Mouse (Mus musculus) megakaryocyte, embryonic 14.5 days (primary cell): ENCODE data around the gene Mtmr3. TPM values are rescaled to one million over a fixed set of nuclear protein-coding genes. Genes with fewer than 3 reads are reported as not detected.

Experiments
- H3K27me3 ChIP-seq: replicated peaks from 2 replicates; pipeline ENCODE3; 2012; ENCODE audit warnings: inconsistent platforms
- H3K36me3 ChIP-seq: replicated peaks from 2 replicates; pipeline ENCODE3; 2012; ENCODE audit warnings: low read length, inconsistent platforms, mixed read lengths
- H3K4me1 ChIP-seq: 2 replicates; pipeline ENCODE4 v1.6.1; 2012; ENCODE audit warnings: inconsistent platforms
- H3K4me3 ChIP-seq: replicated peaks from 2 replicates; pipeline ENCODE3; 2012; ENCODE audit warnings: moderate library complexity, mild to moderate bottlenecking, inconsistent platforms
- H3K9me3 ChIP-seq: 2 replicates; pipeline ENCODE4 v1.6.1; 2012; ENCODE audit warnings: inconsistent platforms
- FLI1 ChIP-seq: IDR thresholded peaks from 2 replicates; pipeline ENCODE4 v1.6.1; 2012; ENCODE audit warnings: low read length, inconsistent platforms, mixed read lengths
- GATA1 ChIP-seq: IDR thresholded peaks from 3 replicates; pipeline ENCODE4 v1.6.1; 2012; ENCODE audit warnings: mixed read lengths, low read length, inconsistent platforms, borderline replicate concordance
- polyA plus RNA-seq: library from polyadenylated mRNA; stranded (reverse); fragments of >175 nt; gene quantifications from 2 replicates; pipeline ENCODE4 v1.2.3, GENCODE M21; 2012; ENCODE audit warnings: low replicate concordance; ENCODE audit not compliant: insufficient read depth

Mtmr3 gene
- polyA plus RNA-seq, 1 experiment = 8.7 TPM

DNA sequence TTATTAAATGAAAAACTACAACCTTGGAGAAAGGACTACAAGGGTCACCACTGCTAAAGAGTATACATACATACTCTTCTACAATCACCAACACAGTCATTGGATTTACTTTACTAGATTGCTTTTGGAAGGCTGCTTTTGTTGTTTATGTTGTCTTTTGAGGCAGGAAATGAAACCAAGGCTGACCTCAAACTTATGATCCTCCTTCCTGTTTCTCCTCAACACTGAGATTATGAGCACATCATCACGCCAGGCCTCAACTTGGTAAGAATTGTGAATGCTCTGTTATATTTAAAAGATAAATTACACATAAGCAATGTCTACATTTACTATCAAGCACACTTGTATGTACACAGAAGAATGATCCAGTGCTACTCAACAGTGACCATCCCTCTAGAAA lies 58.0 kb downstream of the Mtmr3 start:
- TF ChIP-seq GATA1 (no peak), FLI1 (no peak)

DNA sequence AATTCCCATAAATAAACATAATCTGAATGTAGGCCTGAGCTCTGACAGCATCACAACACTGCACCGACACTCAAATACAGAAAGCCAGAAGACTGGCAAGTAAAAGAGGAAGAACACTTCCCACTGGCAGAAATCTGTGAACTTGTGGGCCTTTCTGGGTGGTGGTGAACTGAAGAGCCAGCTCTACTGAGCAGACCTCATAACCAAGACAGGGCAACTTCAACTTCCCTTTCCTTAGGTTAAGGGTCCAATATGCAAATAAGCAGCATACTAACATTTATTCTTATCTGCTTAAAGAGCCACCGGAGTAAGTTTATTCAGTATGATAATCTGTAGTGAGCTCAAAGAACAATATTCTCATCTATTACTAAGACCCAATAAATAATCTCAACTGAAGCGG lies 67.5 kb downstream of the Mtmr3 start:
- Histone ChIP-seq H3K36me3 (peaks cover 96% of the 10 kb centered on the region), H3K4me3 (no peak overlapping the region), H3K4me1 (peaks cover 9% of the 10 kb centered on the region), H3K9me3 (no peaks in the 10 kb centered on the region), H3K27me3 (no peaks in the 10 kb centered on the region)
- TF ChIP-seq GATA1 (no peak), FLI1 (no peak)

More for the DNA sequence above, 58.0 kb downstream of the Mtmr3 start:
- peaks cover 62% of the 10 kb centered on the region for H3K4me1 ChIP-seq
- peaks cover 55% of the 10 kb centered on the region for H3K36me3 ChIP-seq
- H3K9me3 ChIP-seq = no peaks in the 10 kb centered on the region
- no peak overlapping the region for H3K4me3 ChIP-seq
- H3K27me3 ChIP-seq = no peaks in the 10 kb centered on the region

- TF ChIP-seq GATA1 (no peak), FLI1 (no peak)
- Histone ChIP-seq H3K9me3 (no peaks in the 10 kb centered on the region), H3K36me3 (peaks cover 94% of the 10 kb centered on the region), H3K27me3 (no peaks in the 10 kb centered on the region), H3K4me1 (peaks cover 5% of the 10 kb centered on the region), H3K4me3 (no peak overlapping the region)
Observed at GRCm38 (mm10) chr11:4522142-4522664, 72.5 kb downstream of the Mtmr3 start.

DNA sequence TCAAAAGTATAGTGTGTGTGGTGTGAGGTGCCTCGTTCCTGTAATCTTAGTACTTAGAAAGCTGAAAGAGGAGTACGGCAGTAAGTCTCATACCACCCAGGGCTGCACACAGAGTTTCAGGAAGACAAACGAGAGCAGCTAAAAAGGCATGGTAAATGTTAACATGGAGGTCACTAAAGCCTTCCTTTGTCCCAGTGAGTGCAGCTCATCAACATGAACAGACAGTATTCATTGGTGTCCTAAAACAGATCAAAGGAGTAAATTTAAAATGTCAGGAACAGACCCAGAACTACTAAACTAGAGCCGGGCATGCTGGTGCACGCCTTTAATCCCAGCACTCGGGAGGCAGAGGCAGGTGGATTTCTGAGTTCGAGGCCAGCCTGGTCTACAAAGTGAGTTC lies 75.7 kb downstream of the Mtmr3 start:
- peaks cover 5% of the 10 kb centered on the region for H3K4me1 ChIP-seq
- H3K9me3 ChIP-seq = no peaks in the 10 kb centered on the region
- TF ChIP-seq GATA1 = no peak
- no peak for TF ChIP-seq FLI1
- H3K36me3 ChIP-seq = peaks cover 96% of the 10 kb centered on the region
- no peaks in the 10 kb centered on the region for H3K27me3 ChIP-seq
- no peak overlapping the region for H3K4me3 ChIP-seq

DNA sequence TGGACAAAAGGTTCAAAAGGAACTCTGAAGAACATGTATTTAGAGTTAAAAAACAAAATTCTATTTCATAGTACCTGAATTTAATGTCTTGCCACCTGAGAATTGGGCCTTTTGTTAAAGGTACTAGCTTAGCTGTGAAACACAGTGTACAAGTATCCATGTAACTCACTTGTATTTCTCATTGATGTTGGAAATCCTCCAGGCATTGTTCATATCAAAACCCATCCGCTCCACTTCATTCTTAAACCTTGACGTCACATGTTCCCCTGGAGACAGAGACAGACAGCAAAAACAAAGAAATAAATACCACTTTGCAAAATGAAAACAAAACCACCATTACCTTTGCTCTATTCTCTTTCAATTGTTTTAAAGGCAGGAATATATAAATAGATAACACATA lies 87.2 kb downstream of the Mtmr3 start:
- TF ChIP-seq FLI1 (no peak), GATA1 (no peak)
- peaks cover 90% of the 10 kb centered on the region for H3K36me3 ChIP-seq
- H3K4me1 ChIP-seq = peaks cover 7% of the 10 kb centered on the region
- H3K27me3 ChIP-seq = no peaks in the 10 kb centered on the region
- no peak overlapping the region for H3K4me3 ChIP-seq
- H3K9me3 ChIP-seq = no peaks in the 10 kb centered on the region

GRCm38 (mm10) chr11:4506486-4506885 lies 88.2 kb downstream of the Mtmr3 start:
- no peaks in the 10 kb centered on the region for H3K27me3 ChIP-seq
- no peak for TF ChIP-seq GATA1
- TF ChIP-seq FLI1 = no peak
- peaks cover 14% of the 10 kb centered on the region for H3K4me1 ChIP-seq
- no peaks in the 10 kb centered on the region for H3K9me3 ChIP-seq
- no peak overlapping the region for H3K4me3 ChIP-seq
- H3K36me3 ChIP-seq = peaks cover 93% of the 10 kb centered on the region

- H3K36me3 ChIP-seq = peaks cover 95% of the 10 kb centered on the region
- H3K9me3 ChIP-seq = no peaks in the 10 kb centered on the region
- no peak overlapping the region for H3K4me3 ChIP-seq
- TF ChIP-seq GATA1 (no peak), FLI1 (no peak)
- H3K4me1 ChIP-seq = peaks cover 20% of the 10 kb centered on the region
- no peaks in the 10 kb centered on the region for H3K27me3 ChIP-seq
Observed at GRCm38 (mm10) chr11:4502206-4502605, 92.5 kb downstream of the Mtmr3 start.

- Histone ChIP-seq H3K36me3 (peaks cover 96% of the 10 kb centered on the region), H3K4me3 (no peak overlapping the region), H3K4me1 (peaks cover 20% of the 10 kb centered on the region), H3K9me3 (no peaks in the 10 kb centered on the region), H3K27me3 (no peaks in the 10 kb centered on the region)
- TF ChIP-seq GATA1 (no peak), FLI1 (no peak)
Observed at GRCm38 (mm10) chr11:4500826-4501225, 93.8 kb downstream of the Mtmr3 start.

DNA sequence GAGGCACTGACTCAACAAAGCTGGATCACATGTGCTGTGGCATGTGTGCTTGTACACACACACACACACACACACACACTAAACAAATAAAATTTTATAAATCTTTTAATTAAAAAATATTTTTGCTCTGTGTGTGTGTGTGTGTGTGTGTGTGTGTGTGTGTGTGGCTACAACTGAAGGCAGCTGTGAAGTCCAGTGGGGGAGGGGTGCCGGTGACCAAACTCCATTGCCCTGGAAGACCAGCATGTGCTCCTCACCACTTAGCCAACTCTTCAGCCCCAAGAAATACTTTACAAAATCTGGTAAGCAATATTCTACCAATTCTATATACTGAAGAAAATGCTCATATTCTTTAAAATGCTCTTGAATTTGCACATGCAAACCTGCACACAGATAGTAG lies 94.4 kb downstream of the Mtmr3 start:
- H3K27me3 ChIP-seq = no peaks in the 10 kb centered on the region
- no peak overlapping the region for H3K4me3 ChIP-seq
- TF ChIP-seq GATA1 (no peak), FLI1 (no peak)
- H3K4me1 ChIP-seq = peaks cover 20% of the 10 kb centered on the region
- H3K36me3 ChIP-seq = peaks cover 94% of the 10 kb centered on the region
- H3K9me3 ChIP-seq = no peaks in the 10 kb centered on the region

DNA sequence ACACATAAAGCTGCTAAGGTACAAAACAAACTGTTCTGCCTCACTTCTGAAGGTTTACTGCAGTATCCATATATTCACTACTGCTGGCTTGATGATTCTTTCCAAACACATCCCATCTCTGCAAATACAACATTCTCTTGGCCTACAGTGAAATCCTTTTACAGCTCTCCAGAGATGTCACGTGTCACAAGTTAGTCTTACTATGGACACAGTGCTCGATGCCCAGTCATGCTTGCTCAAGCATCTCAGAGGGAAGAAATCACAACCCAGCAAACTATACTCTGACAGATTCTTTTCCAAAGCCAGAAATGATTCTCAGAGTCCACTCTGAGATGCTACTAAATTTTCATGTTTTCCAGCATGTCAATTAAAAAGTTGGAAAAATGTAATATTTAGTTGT lies 95.2 kb downstream of the Mtmr3 start:
- no peaks in the 10 kb centered on the region for H3K27me3 ChIP-seq
- H3K9me3 ChIP-seq = no peaks in the 10 kb centered on the region
- TF ChIP-seq GATA1 (no peak), FLI1 (no peak)
- no peak overlapping the region for H3K4me3 ChIP-seq
- peaks cover 22% of the 10 kb centered on the region for H3K4me1 ChIP-seq
- H3K36me3 ChIP-seq = peaks cover 97% of the 10 kb centered on the region

DNA sequence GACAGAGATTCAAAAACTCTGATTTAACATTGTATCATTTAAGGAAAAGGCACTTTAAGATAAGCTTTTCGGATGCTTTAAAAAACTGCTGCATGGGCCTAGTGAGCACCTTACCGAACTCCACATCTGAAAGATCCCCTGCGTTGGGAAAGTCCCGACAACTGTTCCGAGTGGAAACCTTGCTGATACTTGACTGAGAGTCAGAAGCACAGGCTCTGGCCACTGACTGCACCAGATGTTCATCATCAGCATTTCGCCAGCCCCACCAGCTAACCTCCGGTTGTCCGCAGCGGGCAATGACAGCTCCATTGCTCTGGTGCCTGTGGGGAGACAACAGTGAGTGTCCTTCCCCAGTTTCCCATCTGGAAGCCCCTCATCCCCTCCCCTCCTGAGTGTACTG lies 95.9 kb downstream of the Mtmr3 start:
- Histone ChIP-seq H3K27me3 (no peaks in the 10 kb centered on the region), H3K4me1 (peaks cover 20% of the 10 kb centered on the region), H3K4me3 (no peak overlapping the region), H3K36me3 (peaks cover 96% of the 10 kb centered on the region), H3K9me3 (no peaks in the 10 kb centered on the region)
- TF ChIP-seq GATA1 (no peak), FLI1 (no peak)
